Mouse (Mus musculus) heart, postnatal 0 days (tissue): ENCODE results near the gene Prss3.
"Not testable (repeated sequence)": the region's sequence is repeated elsewhere in the genome, so short reads cannot be mapped to it uniquely, and the experiment has no call there.

Source experiments
- CTCF ChIP-seq: IDR thresholded peaks from 2 replicates; pipeline ENCODE4 v1.5.1; 2016; ENCODE audit warnings: antibody characterized with exemption, control low read depth, low read depth
- EP300 ChIP-seq: IDR thresholded peaks from 2 replicates; pipeline ENCODE4 v1.6.1; 2016; ENCODE audit warnings: antibody characterized with exemption, low read depth

GRCm38 (mm10) chr6:41373772-41374171 is 3.7 kb downstream of the Prss3 start:
- not testable (repeated sequence) for TF ChIP-seq CTCF, EP300
